Mouse (Mus musculus): Measurements from ENCODE around the gene Fosl2. TPM values are rescaled to one million over a fixed set of nuclear protein-coding genes. Genes with fewer than 3 reads are reported as not detected.
A peak's percentile ranks its signal among the peaks of the same experiment; 100 is the strongest.

The Fosl2 gene
- polyA plus RNA-seq, 1 experiment from 2014 or later, result 13.3 TPM

DNA sequence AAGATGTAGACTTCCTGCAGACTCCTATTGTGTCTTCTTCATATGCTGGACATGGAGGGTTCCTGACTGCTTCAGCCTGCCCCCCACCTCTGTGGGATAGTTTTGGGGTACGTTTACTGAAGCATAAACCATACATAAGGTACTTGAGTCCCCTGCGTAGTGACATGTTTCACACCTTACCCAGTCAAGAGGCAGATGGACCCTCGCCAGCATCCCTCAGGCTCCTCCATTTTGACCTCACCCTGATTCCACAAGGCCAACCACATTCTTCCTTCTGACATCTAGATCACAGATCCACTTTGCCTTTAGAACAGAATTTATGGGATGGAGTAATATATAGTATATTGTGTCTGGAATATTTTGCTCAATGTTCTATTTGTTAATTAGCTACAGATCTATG lies 8.4 kb upstream of the Fosl2 start:
- Histone ChIP-seq H3K9me3 (replicated peaks; ENCODE audit: control insufficient read depth, low read length) (no peaks in the 10 kb centered on the region), H3K9ac (ENCODE audit: low read length) (no peak overlapping the region), H3K27ac (ENCODE audit: low read length) (no peak overlapping the region), H3K27me3 (ENCODE audit: control insufficient read depth, insufficient read depth, low read length) (no peaks in the 10 kb centered on the region), H3K4me2 (ENCODE audit: low read depth, low read length) (no peak overlapping the region), H3K36me3 (ENCODE audit: control insufficient read depth, insufficient read depth, low read length) (no peaks in the 10 kb centered on the region), H3K4me1 (ENCODE audit: control insufficient read depth, insufficient read depth, low read length) (peaks cover 7% of the 10 kb centered on the region; the same call in 1 of the 2 replicates), H3K4me3 (replicated peaks; ENCODE audit: low read length) (no peak overlapping the region)
- no peak for ATAC-seq (ENCODE audit: insufficient read depth, low FRiP score)
- WGBS, result 81% methylated on average over 3 of the region's 3 CpGs

DNA sequence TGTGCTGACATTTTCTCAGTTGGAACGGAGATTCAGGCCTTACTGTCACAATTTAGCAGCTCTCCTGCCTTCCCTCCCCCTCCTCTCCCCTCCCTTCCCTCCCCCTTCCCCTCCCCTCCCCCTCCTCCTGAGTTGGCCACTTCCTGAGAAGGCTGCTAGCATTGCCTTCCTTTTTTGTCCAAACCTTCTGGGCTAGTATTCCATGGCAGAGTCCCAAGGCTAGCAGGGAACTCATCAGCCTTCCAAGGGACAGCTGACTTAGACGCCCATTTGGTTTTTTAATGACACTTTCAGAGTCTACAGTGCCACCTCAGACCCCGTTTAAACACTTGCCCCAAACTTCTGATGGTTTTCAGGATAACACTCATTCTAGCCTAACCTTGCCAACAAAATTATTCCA lies 7.7 kb upstream of the Fosl2 start:
- H3K9ac ChIP-seq (ENCODE audit: low read length), result no peak overlapping the region
- H3K27me3 ChIP-seq (ENCODE audit: control insufficient read depth, insufficient read depth, low read length), result no peaks in the 10 kb centered on the region
- 45% methylated on average over 3 of the region's 3 CpGs for WGBS
- H3K27ac ChIP-seq (ENCODE audit: low read length), result no peak overlapping the region
- no peaks in the 10 kb centered on the region for H3K36me3 ChIP-seq (ENCODE audit: control insufficient read depth, insufficient read depth, low read length)
- H3K4me1 ChIP-seq (ENCODE audit: control insufficient read depth, insufficient read depth, low read length), result peaks cover 7% of the 10 kb centered on the region; the same call in 1 of the 2 replicates
- ATAC-seq (ENCODE audit: insufficient read depth, low FRiP score), result no peak
- H3K9me3 ChIP-seq (replicated peaks; ENCODE audit: control insufficient read depth, low read length), result no peaks in the 10 kb centered on the region
- H3K4me2 ChIP-seq (ENCODE audit: low read depth, low read length), result no peak overlapping the region
- no peak overlapping the region for H3K4me3 ChIP-seq (replicated peaks; ENCODE audit: low read length)

DNA sequence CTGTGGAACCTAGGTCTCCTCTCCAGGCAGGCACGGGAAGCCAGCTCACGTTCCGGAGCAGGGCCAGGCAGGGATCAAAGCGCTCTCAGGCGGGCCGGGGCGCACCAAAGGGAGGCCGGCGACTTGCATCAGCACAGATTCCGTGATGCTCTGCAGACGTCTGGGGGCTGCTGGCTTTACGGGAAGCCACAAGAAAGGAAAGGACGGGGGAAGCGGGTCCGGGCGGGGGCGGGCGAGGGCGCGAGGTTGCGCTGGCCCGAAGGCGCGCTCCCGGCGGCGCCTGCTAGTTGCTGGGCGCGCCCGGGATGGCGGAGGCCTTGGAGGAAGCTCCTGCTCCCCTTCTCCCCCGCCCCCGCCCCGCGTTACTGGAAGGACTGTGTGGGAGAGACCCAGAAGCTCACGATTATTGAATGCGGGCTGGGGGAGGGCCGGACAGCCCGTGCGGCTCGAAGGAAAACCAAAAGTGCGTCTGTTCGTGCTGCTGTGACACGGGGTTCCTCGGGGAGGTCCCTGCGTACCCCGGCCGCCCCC lies 2.6 kb upstream of the Fosl2 start:
- peak overlapping the region; percentile 100 for H3K27ac ChIP-seq (ENCODE audit: low read length)
- H3K36me3 ChIP-seq (ENCODE audit: control insufficient read depth, insufficient read depth, low read length), result no peaks in the 10 kb centered on the region
- H3K4me2 ChIP-seq (ENCODE audit: low read depth, low read length), result peak overlapping the region; percentile 85
- WGBS, result under 1% methylated on average over 47 of the region's 48 CpGs
- H3K4me1 ChIP-seq (ENCODE audit: control insufficient read depth, insufficient read depth, low read length), result peaks cover 6% of the 10 kb centered on the region; the same call in 1 of the 2 replicates
- peak overlapping the region; percentile 95 for H3K9ac ChIP-seq (ENCODE audit: low read length)
- peak overlapping the region; percentile 94 for H3K4me3 ChIP-seq (replicated peaks; ENCODE audit: low read length)
- H3K9me3 ChIP-seq (replicated peaks; ENCODE audit: control insufficient read depth, low read length), result no peaks in the 10 kb centered on the region
- ATAC-seq (ENCODE audit: insufficient read depth, low FRiP score), result peak; percentile 31; the same call in 1 of the 2 replicates
- H3K27me3 ChIP-seq (ENCODE audit: control insufficient read depth, insufficient read depth, low read length), result no peaks in the 10 kb centered on the region

GRCm38 (mm10) chr5:32133549-32134004 lies 2.0 kb upstream of the Fosl2 start:
- WGBS, result 0% methylated on average over 20 of the region's 20 CpGs
- no peaks in the 10 kb centered on the region for H3K27me3 ChIP-seq (ENCODE audit: control insufficient read depth, insufficient read depth, low read length)
- ATAC-seq (ENCODE audit: insufficient read depth, low FRiP score), result peak; percentile 48
- peak overlapping the region; percentile 100 for H3K27ac ChIP-seq (ENCODE audit: low read length)
- H3K36me3 ChIP-seq (ENCODE audit: control insufficient read depth, insufficient read depth, low read length), result no peaks in the 10 kb centered on the region
- H3K4me3 ChIP-seq (replicated peaks; ENCODE audit: low read length), result peak overlapping the region; percentile 94
- peak overlapping the region; percentile 95 for H3K9ac ChIP-seq (ENCODE audit: low read length)
- peak overlapping the region; percentile 85 for H3K4me2 ChIP-seq (ENCODE audit: low read depth, low read length)
- H3K9me3 ChIP-seq (replicated peaks; ENCODE audit: control insufficient read depth, low read length), result no peaks in the 10 kb centered on the region
- peaks cover 6% of the 10 kb centered on the region; the same call in 1 of the 2 replicates for H3K4me1 ChIP-seq (ENCODE audit: control insufficient read depth, insufficient read depth, low read length)

DNA sequence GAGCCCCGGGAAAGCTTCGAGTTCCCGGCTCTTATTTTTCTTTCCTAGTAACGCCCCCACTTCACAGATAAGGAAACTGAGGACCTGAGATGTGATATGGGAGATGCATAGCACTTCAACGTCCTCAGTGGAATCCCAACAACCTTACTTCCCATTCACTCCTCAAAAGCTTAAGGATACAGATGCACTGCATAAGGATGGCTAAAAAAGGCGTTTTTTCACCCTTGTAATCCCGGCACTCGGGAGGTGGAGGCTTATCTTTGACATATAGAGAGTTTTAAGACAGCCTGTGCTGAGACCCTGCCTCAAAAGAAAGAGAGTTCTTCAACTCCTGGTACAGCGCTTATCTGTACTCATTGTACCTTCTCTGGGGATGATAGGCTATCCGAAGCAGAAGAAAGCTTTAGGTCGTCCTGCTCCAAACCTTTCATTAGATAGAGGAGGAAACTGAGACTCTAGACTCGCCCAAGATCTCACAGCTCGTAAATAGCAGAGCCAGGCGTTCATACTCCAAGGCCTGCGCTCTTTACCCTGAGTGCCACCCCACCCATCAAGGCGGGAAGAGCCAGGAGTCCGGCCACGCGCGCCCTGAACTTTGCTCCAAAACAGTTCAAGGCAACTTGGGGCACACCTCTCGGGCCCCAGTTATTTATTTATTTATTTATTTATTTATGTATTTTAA lies 1.4 kb upstream of the Fosl2 start:
- ATAC-seq (ENCODE audit: insufficient read depth, low FRiP score), result no peak
- peak overlapping the region; percentile 85 for H3K4me2 ChIP-seq (ENCODE audit: low read depth, low read length)
- no peaks in the 10 kb centered on the region for H3K27me3 ChIP-seq (ENCODE audit: control insufficient read depth, insufficient read depth, low read length)
- H3K4me1 ChIP-seq (ENCODE audit: control insufficient read depth, insufficient read depth, low read length), result peaks cover 12% of the 10 kb centered on the region; the same call in 1 of the 2 replicates
- 4% methylated on average over 21 of the region's 21 CpGs for WGBS
- H3K4me3 ChIP-seq (replicated peaks; ENCODE audit: low read length), result peak overlapping the region; percentile 94
- no peaks in the 10 kb centered on the region for H3K36me3 ChIP-seq (ENCODE audit: control insufficient read depth, insufficient read depth, low read length)
- no peaks in the 10 kb centered on the region for H3K9me3 ChIP-seq (replicated peaks; ENCODE audit: control insufficient read depth, low read length)
- H3K9ac ChIP-seq (ENCODE audit: low read length), result peak overlapping the region; percentile 95
- peak overlapping the region; percentile 100 for H3K27ac ChIP-seq (ENCODE audit: low read length)

- peak; percentile 30 for ATAC-seq (ENCODE audit: insufficient read depth, low FRiP score)
- Histone ChIP-seq H3K27ac (ENCODE audit: low read length) (peak overlapping the region; percentile 100), H3K9ac (ENCODE audit: low read length) (peak overlapping the region; percentile 95), H3K4me1 (ENCODE audit: control insufficient read depth, insufficient read depth, low read length) (peaks cover 12% of the 10 kb centered on the region; the same call in 1 of the 2 replicates), H3K4me3 (replicated peaks; ENCODE audit: low read length) (peak overlapping the region; percentile 94), H3K27me3 (ENCODE audit: control insufficient read depth, insufficient read depth, low read length) (no peaks in the 10 kb centered on the region), H3K9me3 (replicated peaks; ENCODE audit: control insufficient read depth, low read length) (no peaks in the 10 kb centered on the region), H3K4me2 (ENCODE audit: low read depth, low read length) (peak overlapping the region; percentile 85), H3K36me3 (ENCODE audit: control insufficient read depth, insufficient read depth, low read length) (no peaks in the 10 kb centered on the region)
- WGBS, result under 1% methylated on average over 54 of the region's 54 CpGs
Measured at GRCm38 (mm10) chr5:32134903-32135335, 682 bp upstream of the Fosl2 start.

DNA sequence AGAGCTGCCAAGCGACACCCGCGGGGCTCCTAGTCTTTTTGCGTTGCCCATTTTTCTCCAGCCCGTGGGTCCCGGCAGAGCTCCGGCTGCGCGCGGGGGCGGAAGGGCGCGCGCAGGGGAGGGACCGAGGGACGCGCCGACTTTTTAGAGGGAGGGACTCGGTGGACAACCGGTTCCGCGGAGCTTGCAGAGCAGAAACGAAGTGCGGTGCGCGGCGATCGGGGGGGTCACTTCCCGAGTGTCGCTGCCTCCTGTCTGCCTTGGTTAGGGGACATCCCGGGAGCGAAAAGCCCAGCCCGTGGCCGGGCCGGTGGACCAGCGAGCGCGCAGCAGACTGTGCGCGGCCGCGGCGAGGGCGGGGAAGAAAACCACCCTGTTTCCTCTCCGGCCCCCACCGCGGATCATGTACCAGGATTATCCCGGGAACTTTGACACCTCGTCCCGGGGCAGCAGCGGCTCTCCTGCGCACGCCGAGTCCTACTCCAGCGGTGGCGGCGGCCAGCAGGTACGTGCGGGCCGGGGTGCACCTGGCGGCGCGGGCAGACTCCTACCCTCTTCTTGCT lies 781 bp downstream of the Fosl2 start:
- no peak for ATAC-seq (ENCODE audit: insufficient read depth, low FRiP score)
- Histone ChIP-seq H3K4me1 (ENCODE audit: control insufficient read depth, insufficient read depth, low read length) (peaks cover 25% of the 10 kb centered on the region), H3K27me3 (ENCODE audit: control insufficient read depth, insufficient read depth, low read length) (no peaks in the 10 kb centered on the region), H3K4me2 (ENCODE audit: low read depth, low read length) (peak overlapping the region; percentile 85), H3K9ac (ENCODE audit: low read length) (peak overlapping the region; percentile 95), H3K4me3 (replicated peaks; ENCODE audit: low read length) (peak overlapping the region; percentile 94), H3K36me3 (ENCODE audit: control insufficient read depth, insufficient read depth, low read length) (no peaks in the 10 kb centered on the region), H3K9me3 (replicated peaks; ENCODE audit: control insufficient read depth, low read length) (no peaks in the 10 kb centered on the region), H3K27ac (ENCODE audit: low read length) (peak overlapping the region; percentile 100)
- WGBS, result under 1% methylated on average over 63 of the region's 63 CpGs

GRCm38 (mm10) chr5:32137106-32137522 lies 1.5 kb downstream of the Fosl2 start:
- no peak for ATAC-seq (ENCODE audit: insufficient read depth, low FRiP score)
- no peaks in the 10 kb centered on the region for H3K9me3 ChIP-seq (replicated peaks; ENCODE audit: control insufficient read depth, low read length)
- H3K27me3 ChIP-seq (ENCODE audit: control insufficient read depth, insufficient read depth, low read length), result no peaks in the 10 kb centered on the region
- peak overlapping the region; percentile 94 for H3K4me3 ChIP-seq (replicated peaks; ENCODE audit: low read length)
- H3K4me2 ChIP-seq (ENCODE audit: low read depth, low read length), result peak overlapping the region; percentile 85
- no peaks in the 10 kb centered on the region for H3K36me3 ChIP-seq (ENCODE audit: control insufficient read depth, insufficient read depth, low read length)
- H3K4me1 ChIP-seq (ENCODE audit: control insufficient read depth, insufficient read depth, low read length), result peaks cover 31% of the 10 kb centered on the region
- peak overlapping the region; percentile 95 for H3K9ac ChIP-seq (ENCODE audit: low read length)
- H3K27ac ChIP-seq (ENCODE audit: low read length), result peak overlapping the region; percentile 100
- WGBS, result under 1% methylated on average over 12 of the region's 12 CpGs
